Mouse (Mus musculus) hindbrain, embryonic 13.5 days (tissue): Measurements from ENCODE around the gene Kcnc2. TPM values are rescaled to one million over a fixed set of nuclear protein-coding genes. Genes with fewer than 3 reads are reported as not detected.
A peak's percentile ranks its signal among the peaks of the same experiment; 100 is the strongest.

Experiments
- ATAC-seq: fragments of 200-750 bp; cut with Nextera tagmentation; 2 replicates; pipeline ENCODE4 v1.8.0; 2017; ENCODE audit warnings: moderate TSS enrichment; ENCODE audit not compliant: low FRiP score
- H3K27ac ChIP-seq: fragments of 300-500 bp; sonication (generic); 2 replicates; pipeline ENCODE4 v1.5.1; 2015; ENCODE audit warnings: inconsistent platforms, mild to moderate bottlenecking, moderate library complexity
- H3K27me3 ChIP-seq: fragments of 300-500 bp; sonication (generic); 2 replicates; pipeline ENCODE4 v1.6.1; 2015; ENCODE audit warnings: mild to moderate bottlenecking, inconsistent platforms
- H3K36me3 ChIP-seq: fragments of 300-500 bp; sonication (generic); 2 replicates; pipeline ENCODE4 v1.6.1; 2015; ENCODE audit warnings: mild to moderate bottlenecking, inconsistent platforms
- H3K4me1 ChIP-seq: fragments of 300-500 bp; sonication (generic); replicated peaks from 2 replicates; pipeline ENCODE4 v1.6.1; 2015; ENCODE audit warnings: inconsistent platforms
- H3K4me2 ChIP-seq: fragments of 300-500 bp; sonication (generic); 2 replicates; pipeline ENCODE4 v1.6.1; 2015; ENCODE audit warnings: inconsistent platforms, mild to moderate bottlenecking, moderate library complexity
- H3K4me3 ChIP-seq: fragments of 300-500 bp; sonication (generic); 2 replicates; pipeline ENCODE4 v1.5.1; 2015; ENCODE audit warnings: mild to moderate bottlenecking, inconsistent platforms
- H3K9ac ChIP-seq: fragments of 300-500 bp; sonication (generic); 2 replicates; pipeline ENCODE4 v1.6.1; 2015; ENCODE audit warnings: mild to moderate bottlenecking, inconsistent platforms
- H3K9me3 ChIP-seq: fragments of 300-500 bp; sonication (generic); 2 replicates; pipeline ENCODE4 v1.6.1; 2016; ENCODE audit warnings: inconsistent platforms
- WGBS: fragments of 180-500 bp; shearing (Covaris S2); methylation state at CpG from one replicate; pipeline ENCODE4 v1.1.7; 2015; 5-methylcytosine and 5-hydroxymethylcytosine counted together
- polyA plus RNA-seq: library from polyadenylated mRNA; unstranded; fragments of >200 nt; fragmentation: Nextera tagmentation; extraction: Ambion mirVana; gene quantifications from 2 replicates; pipeline ENCODE4 v1.2.1, GENCODE M21; 2015

The Kcnc2 gene
- polyA plus RNA-seq, 1 experiment from 2014 or later = 5.6 TPM

DNA sequence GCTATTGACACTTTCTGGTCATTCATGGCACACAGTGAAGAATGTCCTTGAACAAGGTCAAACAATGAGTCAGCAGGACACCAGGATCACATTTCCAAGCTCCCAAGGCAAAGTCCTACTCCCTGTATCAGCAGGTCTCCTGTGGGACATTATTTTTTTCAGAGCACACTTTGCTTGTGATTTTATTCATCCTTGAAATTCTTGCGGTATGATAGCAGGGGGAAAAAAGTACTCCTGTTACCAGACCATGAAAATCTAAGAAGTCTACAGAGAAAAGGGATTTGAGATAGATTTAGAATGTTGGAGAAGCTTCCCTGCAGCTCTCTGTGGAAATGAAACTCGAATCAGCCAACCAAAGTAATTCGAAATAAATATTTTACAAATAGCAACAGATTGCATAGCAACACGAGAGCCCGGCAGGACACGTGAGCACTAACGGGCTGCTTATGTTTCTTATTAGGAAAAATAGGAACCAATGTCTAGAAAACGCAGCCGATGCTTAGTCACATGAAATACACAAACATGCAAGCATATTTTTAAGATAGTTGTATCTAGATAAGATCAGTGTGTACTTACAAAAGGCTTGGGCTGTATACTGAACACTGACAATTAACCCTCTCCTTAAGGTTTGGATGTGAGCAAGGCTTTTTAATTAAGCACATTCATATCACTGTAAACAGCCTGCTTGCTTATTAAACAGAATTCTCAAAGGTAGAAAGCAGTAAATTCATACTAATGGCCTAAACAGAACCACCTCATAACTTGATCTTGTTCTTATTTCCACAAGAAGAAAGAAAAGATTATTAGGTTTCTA is 129.9 kb downstream of the Kcnc2 start:
- H3K4me3 ChIP-seq = no peak overlapping the region
- no peak overlapping the region; the same call in 1 of the 2 replicates for H3K4me2 ChIP-seq
- no peaks in the 10 kb centered on the region for H3K9me3 ChIP-seq
- H3K27ac ChIP-seq = peak overlapping the region; percentile 13; the same call in 1 of the 2 replicates
- peaks cover 3% of the 10 kb centered on the region; the same call in 1 of the 2 replicates for H3K4me1 ChIP-seq
- ATAC-seq = no peak
- WGBS = 59% methylated on average over 9 of the region's 9 CpGs
- no peak overlapping the region for H3K9ac ChIP-seq
- H3K36me3 ChIP-seq = no peaks in the 10 kb centered on the region
- no peaks in the 10 kb centered on the region for H3K27me3 ChIP-seq

DNA sequence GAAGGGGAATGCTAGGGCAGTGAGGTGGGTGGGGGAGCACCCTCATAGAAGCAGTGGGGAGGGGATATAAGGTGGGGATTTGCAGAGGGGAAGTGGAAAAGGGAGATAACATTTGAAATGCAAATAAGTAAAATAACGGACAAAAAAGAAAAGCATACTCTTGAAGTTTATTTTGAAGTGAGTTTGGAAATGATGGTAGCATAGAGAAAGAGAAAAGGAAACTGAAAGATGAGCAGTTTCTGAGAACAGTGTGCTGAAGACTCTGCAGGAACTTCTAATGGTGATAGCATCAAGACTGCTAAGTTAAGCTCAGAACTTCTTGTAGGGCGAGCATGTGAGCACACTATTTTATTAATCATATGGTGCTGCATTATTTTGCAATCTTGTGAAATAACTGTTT is 138.6 kb downstream of the Kcnc2 start:
- Histone ChIP-seq H3K4me3 (no peak overlapping the region), H3K4me2 (no peak overlapping the region), H3K27ac (no peak overlapping the region), H3K36me3 (no peaks in the 10 kb centered on the region), H3K4me1 (no peaks in the 10 kb centered on the region), H3K9me3 (no peaks in the 10 kb centered on the region), H3K9ac (no peak overlapping the region), H3K27me3 (no peaks in the 10 kb centered on the region)
- ATAC-seq = no peak
- WGBS = 76% methylated on average over 2 of the region's 2 CpGs

DNA sequence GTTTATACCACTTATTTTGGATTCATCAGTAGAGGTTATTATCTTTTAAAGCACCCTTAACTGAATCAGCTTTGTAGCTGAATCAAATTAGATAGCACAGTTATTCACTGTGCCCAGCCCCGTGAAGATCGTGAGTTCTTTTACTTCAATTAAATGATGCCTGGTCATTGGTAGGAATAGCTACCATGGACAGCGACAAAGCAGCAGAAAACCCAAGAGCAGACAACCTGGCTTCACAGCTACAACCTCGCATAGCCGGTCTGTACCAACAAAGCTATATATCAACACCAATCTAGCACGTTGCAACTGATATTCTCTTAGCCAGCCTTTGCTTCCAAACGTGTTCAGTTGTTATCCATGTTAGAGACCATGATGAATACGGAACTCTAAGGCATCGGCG is 152.4 kb downstream of the Kcnc2 start:
- Histone ChIP-seq H3K27me3 (no peaks in the 10 kb centered on the region), H3K36me3 (no peaks in the 10 kb centered on the region), H3K9ac (no peak overlapping the region), H3K27ac (no peak overlapping the region), H3K4me2 (no peak overlapping the region), H3K4me1 (no peaks in the 10 kb centered on the region), H3K4me3 (no peak overlapping the region), H3K9me3 (no peaks in the 10 kb centered on the region)
- no peak for ATAC-seq
- 69% methylated on average over 10 of the region's 10 CpGs for WGBS

- Histone ChIP-seq H3K9ac (no peak overlapping the region), H3K9me3 (no peaks in the 10 kb centered on the region), H3K4me3 (no peak overlapping the region), H3K36me3 (no peaks in the 10 kb centered on the region), H3K27me3 (no peaks in the 10 kb centered on the region), H3K4me2 (no peak overlapping the region), H3K4me1 (no peaks in the 10 kb centered on the region), H3K27ac (no peak overlapping the region)
- WGBS = 89% methylated on average over 2 of the region's 2 CpGs
- no peak for ATAC-seq
Observed at GRCm38 (mm10) chr10:112436950-112437349, 166.0 kb downstream of the Kcnc2 start.

DNA sequence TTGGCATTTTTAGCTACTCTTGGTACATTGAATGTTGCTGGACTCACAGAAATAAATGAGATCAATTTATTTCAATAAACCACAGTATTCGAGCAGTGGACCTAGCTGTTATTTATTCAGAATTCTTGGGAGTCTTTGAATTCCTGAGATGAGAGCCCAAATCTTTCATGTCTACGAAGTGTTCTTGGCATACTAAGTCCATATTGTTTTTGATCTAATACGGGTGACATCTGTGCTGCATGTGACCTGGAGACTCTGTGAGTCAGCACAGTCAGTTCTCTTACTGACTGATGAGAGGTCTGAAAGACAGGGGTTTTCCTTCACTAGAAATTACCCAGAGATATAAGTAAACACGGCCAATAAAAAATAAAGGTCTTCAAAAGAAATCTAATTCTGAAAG is 173.7 kb downstream of the Kcnc2 start:
- Histone ChIP-seq H3K27ac (no peak overlapping the region), H3K4me1 (no peaks in the 10 kb centered on the region), H3K4me3 (no peak overlapping the region), H3K27me3 (no peaks in the 10 kb centered on the region), H3K9me3 (no peaks in the 10 kb centered on the region), H3K36me3 (no peaks in the 10 kb centered on the region), H3K4me2 (no peak overlapping the region), H3K9ac (no peak overlapping the region)
- 71% methylated on average over 4 of the region's 4 CpGs for WGBS
- ATAC-seq = no peak

DNA sequence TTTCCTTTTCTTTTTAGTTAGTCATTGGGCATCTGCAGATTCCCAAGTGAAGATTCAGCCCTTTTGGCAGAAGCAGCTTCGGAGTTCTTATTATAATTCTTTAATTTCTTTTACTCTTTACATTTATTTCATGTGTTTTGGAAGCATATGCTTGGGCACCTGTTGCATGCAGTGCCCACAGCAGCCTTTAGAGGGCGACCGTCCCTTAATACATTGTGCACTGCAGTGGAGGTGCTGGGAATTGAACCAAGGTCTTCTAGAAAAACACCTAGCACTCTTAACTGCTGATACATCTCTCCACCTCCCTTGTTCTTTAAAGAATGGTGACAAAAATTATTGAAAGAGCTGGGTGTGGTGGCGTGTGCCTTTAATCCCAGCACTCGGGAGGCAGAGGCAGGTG is 180.0 kb downstream of the Kcnc2 start:
- Histone ChIP-seq H3K27me3 (no peaks in the 10 kb centered on the region), H3K9me3 (peaks cover 3% of the 10 kb centered on the region), H3K36me3 (0 out of 2 replicates have a peak, but pooled peaks cover 2% of the 10 kb centered on the region), H3K27ac (no peak overlapping the region), H3K4me2 (no peak overlapping the region), H3K4me1 (no peaks in the 10 kb centered on the region), H3K4me3 (no peak overlapping the region), H3K9ac (no peak overlapping the region)
- no peak for ATAC-seq
- WGBS = 77% methylated on average over 5 of the region's 5 CpGs

- 91% methylated on average over 6 of the region's 6 CpGs for WGBS
Observed at GRCm38 (mm10) chr10:112468689-112469384, 197.9 kb downstream of the Kcnc2 start.

GRCm38 (mm10) chr10:112474122-112474810 is 203.3 kb downstream of the Kcnc2 start:
- no peak overlapping the region for H3K4me2 ChIP-seq
- ATAC-seq = no peak

More at GRCm38 (mm10) chr10:112468689-112469384, 197.9 kb downstream of the Kcnc2 start:
- H3K4me1 ChIP-seq = no peaks in the 10 kb centered on the region
- no peak overlapping the region for H3K9ac ChIP-seq
- H3K27ac ChIP-seq = no peak overlapping the region
- H3K27me3 ChIP-seq = no peaks in the 10 kb centered on the region
- no peak for ATAC-seq
- no peaks in the 10 kb centered on the region for H3K9me3 ChIP-seq
- no peaks in the 10 kb centered on the region for H3K36me3 ChIP-seq
- no peak overlapping the region for H3K4me3 ChIP-seq
- H3K4me2 ChIP-seq = no peak overlapping the region

GRCm38 (mm10) chr10:112481461-112481860 is 210.5 kb downstream of the Kcnc2 start:
- H3K4me1 ChIP-seq = no peaks in the 10 kb centered on the region
- no peak overlapping the region for H3K9ac ChIP-seq
- ATAC-seq = no peak
- no peaks in the 10 kb centered on the region for H3K9me3 ChIP-seq
- no peak overlapping the region for H3K27ac ChIP-seq
- WGBS = 93% methylated on average over 2 of the region's 2 CpGs
- H3K4me3 ChIP-seq = no peak overlapping the region
- H3K4me2 ChIP-seq = no peak overlapping the region
- no peaks in the 10 kb centered on the region for H3K36me3 ChIP-seq
- no peaks in the 10 kb centered on the region for H3K27me3 ChIP-seq

More at GRCm38 (mm10) chr10:112474122-112474810, 203.3 kb downstream of the Kcnc2 start:
- Histone ChIP-seq H3K9ac (no peak overlapping the region), H3K27ac (no peak overlapping the region), H3K9me3 (no peaks in the 10 kb centered on the region), H3K4me1 (no peaks in the 10 kb centered on the region), H3K27me3 (no peaks in the 10 kb centered on the region), H3K4me3 (no peak overlapping the region), H3K36me3 (no peaks in the 10 kb centered on the region)
- WGBS = 97% methylated on average over 6 of the region's 6 CpGs

GRCm38 (mm10) chr10:112481921-112482607 is 211.1 kb downstream of the Kcnc2 start:
- Histone ChIP-seq H3K36me3 (no peaks in the 10 kb centered on the region), H3K9me3 (no peaks in the 10 kb centered on the region), H3K4me3 (no peak overlapping the region), H3K27ac (no peak overlapping the region), H3K27me3 (no peaks in the 10 kb centered on the region), H3K9ac (no peak overlapping the region), H3K4me2 (no peak overlapping the region), H3K4me1 (no peaks in the 10 kb centered on the region)
- 88% methylated on average over 9 of the region's 9 CpGs for WGBS
- no peak for ATAC-seq

DNA sequence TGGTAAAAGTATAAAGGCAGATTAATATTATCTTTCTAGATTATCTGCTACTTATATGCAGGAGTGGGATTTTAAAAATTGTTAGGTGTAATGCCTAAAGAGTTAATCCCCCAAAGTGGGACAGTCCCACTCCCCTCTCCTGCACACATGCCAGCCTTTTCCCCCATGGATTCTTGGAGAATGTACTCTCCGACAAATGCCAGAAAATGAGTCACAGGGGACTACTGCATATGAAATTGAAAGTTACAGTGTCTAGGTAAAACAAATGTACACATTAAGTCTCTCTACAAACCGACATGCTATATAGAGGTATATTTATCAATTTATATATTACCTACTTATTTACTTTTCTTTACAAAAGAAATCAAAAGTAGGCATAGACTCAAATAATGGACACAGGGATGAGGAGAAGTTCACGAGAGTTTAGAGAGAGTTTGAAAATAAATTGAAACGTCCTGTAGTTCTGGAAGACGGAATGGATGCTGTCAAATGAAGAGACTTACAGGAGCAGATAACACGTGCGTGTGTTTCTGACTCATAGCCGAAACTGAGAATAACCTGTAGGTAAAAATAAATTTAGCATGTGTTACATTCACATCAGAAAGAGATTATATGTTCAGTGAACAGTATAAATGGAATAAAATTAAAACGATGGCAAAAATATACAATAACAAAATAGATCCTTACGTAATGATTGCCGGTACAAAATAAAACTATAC is 213.6 kb downstream of the Kcnc2 start:
- Histone ChIP-seq H3K9me3 (no peaks in the 10 kb centered on the region), H3K36me3 (no peaks in the 10 kb centered on the region), H3K4me1 (no peaks in the 10 kb centered on the region), H3K4me2 (no peak overlapping the region), H3K27ac (no peak overlapping the region), H3K4me3 (no peak overlapping the region), H3K27me3 (no peaks in the 10 kb centered on the region), H3K9ac (no peak overlapping the region)
- no peak for ATAC-seq
- WGBS = 82% methylated on average over 11 of the region's 11 CpGs
